Mouse (Mus musculus) T-helper 1 cell (primary cell): Measurements from ENCODE around the gene Tmem238.

Source experiments
- in situ Hi-C: fragments of 300-600 bp; cut with MboI, MseI; formaldehyde crosslinking; loops from one replicate; pipeline ENCODE4 v1.15.1; 2025; ENCODE audit warnings: high pct_unique_total_duplicates

Tmem238 gene

DNA sequence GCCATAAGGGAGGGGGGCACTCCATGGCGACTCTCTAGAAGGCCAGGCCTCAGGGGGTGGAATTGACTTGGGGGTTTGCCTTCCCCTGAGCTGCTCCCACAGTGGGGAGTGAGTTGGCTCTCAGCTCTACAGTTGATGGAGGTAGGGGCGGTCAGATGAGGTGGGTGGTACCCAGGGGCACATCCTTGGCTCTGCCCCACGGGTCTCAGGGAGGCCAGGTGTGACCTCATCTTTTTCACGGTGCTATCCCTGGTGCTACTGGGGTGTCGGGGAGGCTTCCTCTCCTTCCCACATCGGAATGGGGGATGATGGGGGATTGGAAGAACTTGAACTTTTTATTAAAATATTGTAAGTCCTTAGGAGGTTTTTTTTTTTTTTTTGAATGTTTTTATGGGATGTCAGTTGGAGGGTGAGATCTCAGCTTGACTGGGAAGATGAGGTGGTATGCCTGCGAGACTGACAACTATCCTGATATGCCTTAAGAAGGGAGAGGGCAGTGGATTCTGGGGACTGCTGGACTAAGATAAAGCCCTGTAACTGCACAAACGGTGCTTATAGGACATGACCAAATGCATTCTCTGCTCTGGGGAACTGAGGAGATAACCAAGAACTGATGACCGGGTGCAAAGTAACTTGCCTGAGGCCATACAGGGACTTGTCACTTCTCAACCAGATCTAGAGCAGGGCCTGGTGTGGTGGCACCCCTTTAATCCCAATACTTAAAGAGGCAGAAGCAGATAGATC is 42.1 kb downstream of the Tmem238 start:
- in situ Hi-C loops: no loop called here

DNA sequence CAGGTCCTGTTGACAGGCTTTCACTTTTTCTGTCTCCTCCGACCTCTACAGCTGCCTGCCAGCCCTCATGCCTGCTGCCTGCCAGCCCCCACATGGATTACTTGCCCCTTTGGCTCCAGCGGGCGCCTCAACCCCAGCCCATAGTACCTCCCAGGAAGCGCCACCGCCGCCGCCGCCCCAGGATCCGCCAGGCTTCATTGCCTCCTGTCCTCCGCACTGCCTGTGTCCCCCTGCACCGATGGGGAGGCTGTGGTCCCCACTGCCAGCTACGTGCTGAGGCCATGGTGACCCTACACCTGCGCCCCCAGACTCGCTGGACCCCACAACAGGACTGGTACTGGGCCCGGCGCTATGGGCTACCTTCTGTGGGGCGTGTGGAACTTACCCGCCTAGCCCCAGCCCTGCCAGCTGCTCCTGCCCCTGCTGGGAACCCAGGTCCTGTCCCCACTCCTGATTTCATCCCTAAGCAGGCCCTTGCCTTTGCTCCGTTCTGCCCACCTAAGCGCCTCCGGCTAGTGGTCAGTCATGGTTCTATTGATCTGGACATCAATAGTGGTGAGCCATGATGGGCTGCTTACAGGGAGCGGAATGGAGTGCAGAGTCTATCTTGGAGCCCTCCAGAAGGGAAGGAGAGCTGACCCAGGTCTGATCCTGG is 43.0 kb downstream of the Tmem238 start:
- in situ Hi-C loops: no loop called here

DNA sequence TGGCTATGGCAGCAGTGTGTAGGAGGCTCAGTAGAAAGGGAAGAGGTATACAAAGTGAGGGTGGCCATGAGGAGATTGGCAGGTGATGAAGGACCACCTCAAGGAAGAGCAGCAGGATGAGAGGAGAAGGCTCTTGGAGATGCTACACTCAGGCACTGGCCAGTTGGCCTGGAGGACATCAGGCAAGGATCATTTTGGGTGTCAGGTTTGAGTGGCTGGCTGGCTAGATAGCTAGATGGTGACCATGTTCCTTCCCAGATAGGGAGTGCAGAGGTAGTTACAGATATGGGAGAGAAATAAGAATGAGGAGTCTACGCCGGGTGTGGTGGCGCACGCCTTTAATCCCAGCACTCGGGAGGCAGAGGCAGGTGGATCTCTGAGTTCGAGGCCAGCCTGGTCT is 44.6 kb downstream of the Tmem238 start:
- in situ Hi-C loops: loop anchor here (5.0 kb wide), 1 partner anchor 42 kb away; the partner anchor contains the start of gene Tmem238

DNA sequence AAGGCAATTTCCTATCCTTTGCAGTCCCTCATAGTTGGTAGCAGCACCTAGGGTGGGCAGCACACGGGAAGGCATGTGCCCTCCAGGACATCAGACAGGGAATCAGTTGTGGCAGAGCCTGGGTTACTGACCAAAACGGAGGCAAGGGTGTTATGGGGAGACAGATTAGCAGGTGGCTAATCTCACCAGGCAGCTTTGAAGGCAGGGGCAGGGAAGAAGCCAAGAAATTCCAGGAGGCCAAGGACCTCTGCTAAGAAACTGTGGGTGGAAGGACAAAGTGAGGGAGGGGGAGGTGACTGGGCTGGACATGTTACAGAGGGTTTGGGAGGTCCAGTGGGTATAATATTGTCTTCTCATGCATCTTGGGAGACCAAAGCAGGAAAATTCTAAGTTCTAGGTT is 46.1 kb downstream of the Tmem238 start:
- in situ Hi-C loops: loop anchor here (5.0 kb wide), 1 partner anchor 44 kb away; the partner anchor contains the start of gene Tmem238

DNA sequence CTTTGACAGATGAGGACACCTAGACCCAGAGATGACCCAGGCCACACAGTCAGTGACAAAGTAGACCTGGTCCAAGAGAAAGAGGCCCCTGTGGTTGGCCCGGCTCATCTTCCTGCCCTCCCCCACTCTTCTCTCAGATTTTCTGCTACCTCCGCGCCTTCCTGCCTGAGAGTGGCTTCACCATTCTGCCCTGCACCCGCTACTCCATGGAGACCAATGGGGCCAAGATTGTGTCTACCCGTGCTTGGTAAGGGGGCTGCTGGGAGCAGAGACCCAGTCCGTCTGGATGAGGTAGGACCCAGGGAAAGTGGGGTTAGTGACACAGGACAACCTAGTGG is 47.0 kb downstream of the Tmem238 start:
- in situ Hi-C loops: loop anchor here (5.0 kb wide), 1 partner anchor 45 kb away; the partner anchor contains the start of gene Tmem238

DNA sequence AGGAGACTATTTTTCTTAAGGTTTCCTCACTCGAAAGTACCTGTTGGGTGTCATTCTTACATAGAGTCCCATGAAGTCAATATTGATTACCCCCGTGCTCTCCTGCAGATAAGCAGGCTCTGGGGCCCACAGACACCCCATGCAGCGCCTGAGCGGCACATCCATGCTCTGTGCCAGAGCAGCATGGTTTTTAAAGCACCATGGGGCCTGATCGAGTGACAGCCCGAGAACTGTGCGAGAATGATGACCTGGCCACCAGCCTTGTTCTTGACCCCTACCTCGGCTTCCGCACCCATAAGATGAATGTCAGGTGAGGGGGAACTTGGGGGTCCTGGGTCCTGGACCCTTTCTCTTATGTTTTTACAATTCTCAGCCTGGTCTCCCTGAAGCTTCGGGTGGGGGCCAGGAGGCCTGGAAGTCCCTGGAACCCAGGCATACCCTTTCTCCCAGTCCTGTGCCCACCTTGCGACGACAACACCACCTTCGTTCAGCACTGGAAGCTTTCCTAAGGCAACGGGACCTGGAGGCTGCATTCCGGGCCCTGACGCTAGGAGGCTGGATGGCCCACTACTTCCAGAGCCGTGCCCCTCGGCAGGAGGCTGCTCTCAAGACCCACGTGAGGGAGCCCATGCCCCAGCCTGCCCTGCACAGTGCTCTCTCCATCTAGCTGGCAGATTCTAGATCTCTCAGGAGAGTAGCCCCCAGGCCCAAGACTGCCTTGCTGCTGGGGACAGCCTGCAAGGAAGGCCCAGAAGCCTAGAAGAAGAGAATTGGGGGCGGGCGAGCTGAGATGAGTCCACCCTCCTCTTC is 47.6 kb downstream of the Tmem238 start:
- in situ Hi-C loops: loop anchor here (5.0 kb wide), 1 partner anchor 45 kb away; the partner anchor contains the start of gene Tmem238

GRCm38 (mm10) chr7:4741151-4741550 is 48.3 kb downstream of the Tmem238 start:
- in situ Hi-C loops: loop anchor here (5.0 kb wide), 1 partner anchor 46 kb away; the partner anchor contains the start of gene Tmem238

GRCm38 (mm10) chr7:4740309-4740727 is 49.1 kb downstream of the Tmem238 start:
- in situ Hi-C loops: loop anchor here (5.0 kb wide), 1 partner anchor 47 kb away; the partner anchor contains the start of gene Tmem238

DNA sequence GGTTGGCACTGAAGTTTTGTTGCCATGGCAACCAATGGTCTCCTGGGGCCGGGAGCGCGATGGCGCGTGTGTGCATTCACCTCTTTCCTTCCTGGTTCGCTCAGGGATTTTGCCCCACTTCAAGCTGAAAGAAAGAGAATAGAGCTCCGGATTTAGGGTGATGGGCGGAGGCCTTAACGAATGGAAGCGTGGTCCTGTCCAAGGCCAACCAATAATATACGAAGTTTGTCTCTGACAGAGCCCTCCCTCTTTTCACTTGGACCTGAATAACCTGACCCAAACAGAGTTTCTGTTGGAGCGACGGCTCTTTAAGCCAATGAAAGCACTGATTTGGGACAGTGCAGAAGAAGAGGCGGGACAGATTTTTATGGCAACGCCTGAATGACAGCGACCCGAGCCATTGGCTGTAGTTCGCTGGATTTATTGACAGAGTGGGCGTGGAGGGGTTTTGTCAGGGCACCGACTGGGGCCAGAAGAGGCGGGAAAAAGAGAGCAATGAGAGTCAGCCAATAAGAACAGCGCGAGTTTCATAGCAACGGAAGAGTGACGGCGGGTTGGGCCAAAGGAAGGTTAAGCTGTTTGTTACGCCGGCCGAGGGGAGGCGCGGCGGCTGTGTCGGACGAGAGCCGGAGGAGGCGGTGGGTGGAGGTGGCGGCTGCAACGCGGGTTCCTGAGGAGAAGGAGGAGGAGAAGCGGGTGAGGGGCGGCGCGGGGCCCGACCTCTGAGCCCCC is 49.7 kb downstream of the Tmem238 start, which contains the start of gene Kmt5c:
Gene Kmt5c, plus strand, starts transcription at position 572 of the 732 bp plus-strand sequence.
- in situ Hi-C loops: loop anchor here (5.0 kb wide), 1 partner anchor 48 kb away; the partner anchor contains the start of gene Tmem238

- in situ Hi-C loops: no loop called here
Measured at GRCm38 (mm10) chr7:4739041-4739543, 50.4 kb downstream of the Tmem238 start.
